Mouse (Mus musculus) neural tube, embryonic 15.5 days (tissue): ENCODE data around the gene Hpcal1. TPM values are rescaled to one million over a fixed set of nuclear protein-coding genes. Genes with fewer than 3 reads are reported as not detected.

Experiments
- ATAC-seq: fragments of 200-750 bp; cut with Nextera tagmentation; 2 replicates; pipeline ENCODE4 v1.8.0; 2017; ENCODE audit warnings: mild to moderate bottlenecking, moderate TSS enrichment, moderate library complexity; ENCODE audit not compliant: low FRiP score
- H3K27ac ChIP-seq: fragments of 300-500 bp; sonication (generic); replicated peaks from 2 replicates; pipeline ENCODE4 v1.5.1; 2015; ENCODE audit warnings: mild to moderate bottlenecking, inconsistent platforms
- H3K27me3 ChIP-seq: fragments of 300-500 bp; sonication (generic); replicated peaks from 2 replicates; pipeline ENCODE4 v1.6.1; 2015; ENCODE audit warnings: inconsistent platforms
- H3K36me3 ChIP-seq: fragments of 300-500 bp; sonication (generic); 2 replicates; pipeline ENCODE4 v1.6.1; 2015; ENCODE audit warnings: inconsistent platforms
- H3K4me1 ChIP-seq: fragments of 300-500 bp; sonication (generic); 2 replicates; pipeline ENCODE4 v1.6.1; 2015; ENCODE audit warnings: inconsistent platforms
- H3K4me2 ChIP-seq: fragments of 300-500 bp; sonication (generic); 2 replicates; pipeline ENCODE4 v1.6.1; 2015; ENCODE audit warnings: inconsistent platforms, mild to moderate bottlenecking, moderate library complexity
- H3K4me3 ChIP-seq: fragments of 300-500 bp; sonication (generic); replicated peaks from 2 replicates; pipeline ENCODE4 v1.5.1; 2015; ENCODE audit warnings: mild to moderate bottlenecking, inconsistent platforms
- H3K9ac ChIP-seq: fragments of 300-500 bp; sonication (generic); replicated peaks from 2 replicates; pipeline ENCODE4 v1.6.1; 2015; ENCODE audit warnings: mild to moderate bottlenecking, inconsistent platforms
- H3K9me3 ChIP-seq: fragments of 300-500 bp; sonication (generic); replicated peaks from 2 replicates; pipeline ENCODE4 v1.6.1; 2016; ENCODE audit warnings: inconsistent platforms
- WGBS: fragments of 180-500 bp; shearing (Covaris S2); methylation state at CpG from one replicate; pipeline ENCODE4 v1.1.7; 2015; ENCODE audit warnings: mixed read lengths; 5-methylcytosine and 5-hydroxymethylcytosine counted together
- polyA plus RNA-seq: library from polyadenylated mRNA; unstranded; fragments of >200 nt; fragmentation: Nextera tagmentation; extraction: Ambion mirVana; gene quantifications from 2 replicates; pipeline ENCODE4 v1.2.1, GENCODE M21; 2015

Gene Hpcal1
- polyA plus RNA-seq, 1 experiment from 2014 or later, result 133 TPM

- no peaks in the 10 kb centered on the region for H3K36me3 ChIP-seq
- H3K4me2 ChIP-seq, result peak overlapping the region; percentile 96
- peaks cover 23% of the 10 kb centered on the region for H3K4me1 ChIP-seq
- WGBS, result under 1% methylated on average over 30 of the region's 30 CpGs
- H3K4me3 ChIP-seq, result peak overlapping the region; percentile 79
- H3K9me3 ChIP-seq, result no peaks in the 10 kb centered on the region
- peak overlapping the region; percentile 71; the same call in 1 of the 2 replicates for H3K27ac ChIP-seq
- 0 out of 2 replicates have a peak, but pooled peaks cover 3% of the 10 kb centered on the region for H3K27me3 ChIP-seq
- ATAC-seq, result peak; percentile 65
- H3K9ac ChIP-seq, result peak overlapping the region; percentile 75
These were observed 742 bp downstream of the Hpcal1 start for GRCm38 (mm10) chr12:17691320-17691876.

GRCm38 (mm10) chr12:17691891-17692321 lies 1.2 kb downstream of the Hpcal1 start:
- no peaks in the 10 kb centered on the region for H3K36me3 ChIP-seq
- H3K27ac ChIP-seq, result no peak overlapping the region
- WGBS, result under 1% methylated on average over 23 of the region's 23 CpGs
- 0 out of 2 replicates have a peak, but pooled peaks cover 3% of the 10 kb centered on the region for H3K27me3 ChIP-seq
- peak overlapping the region; percentile 75 for H3K9ac ChIP-seq
- peak overlapping the region; percentile 79 for H3K4me3 ChIP-seq
- ATAC-seq, result no peak
- peaks cover 23% of the 10 kb centered on the region for H3K4me1 ChIP-seq
- H3K9me3 ChIP-seq, result no peaks in the 10 kb centered on the region
- peak overlapping the region; percentile 96 for H3K4me2 ChIP-seq

GRCm38 (mm10) chr12:17692356-17692755 lies 1.7 kb downstream of the Hpcal1 start:
- Histone ChIP-seq H3K4me2 (peak overlapping the region; percentile 96), H3K9me3 (no peaks in the 10 kb centered on the region), H3K36me3 (no peaks in the 10 kb centered on the region), H3K9ac (peak overlapping the region; percentile 75; the same call in 1 of the 2 replicates), H3K4me3 (peak overlapping the region; percentile 79), H3K27ac (no peak overlapping the region), H3K4me1 (peaks cover 23% of the 10 kb centered on the region), H3K27me3 (0 out of 2 replicates have a peak, but pooled peaks cover 3% of the 10 kb centered on the region)
- no peak for ATAC-seq
- 28% methylated on average over 5 of the region's 5 CpGs for WGBS

- H3K4me2 ChIP-seq, result peak overlapping the region; percentile 96
- H3K9me3 ChIP-seq, result no peaks in the 10 kb centered on the region
- H3K36me3 ChIP-seq, result no peaks in the 10 kb centered on the region
- WGBS, result 47% methylated on average over 4 of the region's 4 CpGs
- no peak overlapping the region for H3K27ac ChIP-seq
- no peak overlapping the region for H3K9ac ChIP-seq
- no peak for ATAC-seq
- H3K27me3 ChIP-seq, result 0 out of 2 replicates have a peak, but pooled peaks cover 3% of the 10 kb centered on the region
- H3K4me3 ChIP-seq, result peak overlapping the region; percentile 79; the same call in 1 of the 2 replicates
- peaks cover 23% of the 10 kb centered on the region for H3K4me1 ChIP-seq
These were observed 2.3 kb downstream of the Hpcal1 start for GRCm38 (mm10) chr12:17692953-17693352.

- ATAC-seq, result no peak
- H3K36me3 ChIP-seq, result no peaks in the 10 kb centered on the region
- H3K4me2 ChIP-seq, result no peak overlapping the region
- no peak overlapping the region for H3K27ac ChIP-seq
- no peak overlapping the region for H3K4me3 ChIP-seq
- H3K9me3 ChIP-seq, result no peaks in the 10 kb centered on the region
- peaks cover 34% of the 10 kb centered on the region for H3K4me1 ChIP-seq
- WGBS, result 47% methylated on average over 1 of the region's 1 CpGs
- 0 out of 2 replicates have a peak, but pooled peaks cover 3% of the 10 kb centered on the region for H3K27me3 ChIP-seq
- H3K9ac ChIP-seq, result no peak overlapping the region
These were observed 4.0 kb downstream of the Hpcal1 start for GRCm38 (mm10) chr12:17694589-17695115.

GRCm38 (mm10) chr12:17696395-17696794 lies 5.7 kb downstream of the Hpcal1 start:
- 91% methylated on average over 7 of the region's 7 CpGs for WGBS
- Histone ChIP-seq H3K4me2 (no peak overlapping the region), H3K27me3 (0 out of 2 replicates have a peak, but pooled peaks cover 3% of the 10 kb centered on the region), H3K4me3 (no peak overlapping the region), H3K9me3 (no peaks in the 10 kb centered on the region), H3K27ac (no peak overlapping the region), H3K9ac (no peak overlapping the region), H3K4me1 (peaks cover 38% of the 10 kb centered on the region), H3K36me3 (no peaks in the 10 kb centered on the region)
- no peak for ATAC-seq

GRCm38 (mm10) chr12:17698934-17699333 lies 8.3 kb downstream of the Hpcal1 start:
- ATAC-seq, result no peak
- H3K36me3 ChIP-seq, result no peaks in the 10 kb centered on the region
- no peaks in the 10 kb centered on the region for H3K27me3 ChIP-seq
- peaks cover 31% of the 10 kb centered on the region for H3K4me1 ChIP-seq
- H3K9ac ChIP-seq, result no peak overlapping the region
- H3K9me3 ChIP-seq, result no peaks in the 10 kb centered on the region
- H3K4me3 ChIP-seq, result no peak overlapping the region
- H3K4me2 ChIP-seq, result no peak overlapping the region
- no peak overlapping the region for H3K27ac ChIP-seq
- 32% methylated on average over 4 of the region's 4 CpGs for WGBS

- Histone ChIP-seq H3K27me3 (no peaks in the 10 kb centered on the region), H3K4me3 (no peak overlapping the region), H3K4me2 (no peak overlapping the region), H3K4me1 (peaks cover 31% of the 10 kb centered on the region), H3K36me3 (no peaks in the 10 kb centered on the region), H3K27ac (no peak overlapping the region), H3K9me3 (no peaks in the 10 kb centered on the region), H3K9ac (no peak overlapping the region)
- ATAC-seq, result no peak
- WGBS, result 81% methylated on average over 1 of the region's 1 CpGs
These were observed 8.8 kb downstream of the Hpcal1 start for GRCm38 (mm10) chr12:17699480-17699879.

GRCm38 (mm10) chr12:17701131-17701720 lies 10.6 kb downstream of the Hpcal1 start:
- no peak for ATAC-seq
- Histone ChIP-seq H3K27me3 (no peaks in the 10 kb centered on the region), H3K4me3 (no peak overlapping the region), H3K4me2 (no peak overlapping the region), H3K36me3 (no peaks in the 10 kb centered on the region), H3K4me1 (peaks cover 31% of the 10 kb centered on the region), H3K27ac (no peak overlapping the region), H3K9me3 (no peaks in the 10 kb centered on the region), H3K9ac (no peak overlapping the region)
- 49% methylated on average over 5 of the region's 5 CpGs for WGBS

- H3K4me1 ChIP-seq, result peaks cover 31% of the 10 kb centered on the region
- no peak for ATAC-seq
- H3K4me3 ChIP-seq, result no peak overlapping the region
- 47% methylated on average over 2 of the region's 2 CpGs for WGBS
- 0 out of 2 replicates have a peak overlapping the region, but pooled peaks have one; percentile 23 for H3K27ac ChIP-seq
- H3K27me3 ChIP-seq, result no peaks in the 10 kb centered on the region
- no peaks in the 10 kb centered on the region for H3K36me3 ChIP-seq
- H3K9me3 ChIP-seq, result no peaks in the 10 kb centered on the region
- H3K4me2 ChIP-seq, result no peak overlapping the region
- no peak overlapping the region for H3K9ac ChIP-seq
These were observed 11.1 kb downstream of the Hpcal1 start for GRCm38 (mm10) chr12:17701795-17702194.

- no peak for ATAC-seq
- H3K27me3 ChIP-seq, result no peaks in the 10 kb centered on the region
- peaks cover 31% of the 10 kb centered on the region for H3K4me1 ChIP-seq
- no peaks in the 10 kb centered on the region for H3K36me3 ChIP-seq
- H3K4me3 ChIP-seq, result no peak overlapping the region
- H3K27ac ChIP-seq, result 0 out of 2 replicates have a peak overlapping the region, but pooled peaks have one; percentile 23
- no peaks in the 10 kb centered on the region for H3K9me3 ChIP-seq
- H3K4me2 ChIP-seq, result no peak overlapping the region
- 60% methylated on average over 9 of the region's 9 CpGs for WGBS
- H3K9ac ChIP-seq, result no peak overlapping the region
These were observed 11.7 kb downstream of the Hpcal1 start for GRCm38 (mm10) chr12:17702257-17702943.
